Mouse (Mus musculus) neural tube, postnatal 0 days (tissue): ENCODE measurements around the gene Musk. TPM values are rescaled to one million over a fixed set of nuclear protein-coding genes. Genes with fewer than 3 reads are reported as not detected.

Experiments used
- polyA plus RNA-seq: library from polyadenylated mRNA; unstranded; fragments of >200 nt; fragmentation: Nextera tagmentation; extraction: Ambion mirVana; gene quantifications from 2 replicates; pipeline ENCODE4 v1.2.1, GENCODE M21; 2015

Musk gene
- 0.39 and 0.47 TPM in 2 replicates for polyA plus RNA-seq

DNA sequence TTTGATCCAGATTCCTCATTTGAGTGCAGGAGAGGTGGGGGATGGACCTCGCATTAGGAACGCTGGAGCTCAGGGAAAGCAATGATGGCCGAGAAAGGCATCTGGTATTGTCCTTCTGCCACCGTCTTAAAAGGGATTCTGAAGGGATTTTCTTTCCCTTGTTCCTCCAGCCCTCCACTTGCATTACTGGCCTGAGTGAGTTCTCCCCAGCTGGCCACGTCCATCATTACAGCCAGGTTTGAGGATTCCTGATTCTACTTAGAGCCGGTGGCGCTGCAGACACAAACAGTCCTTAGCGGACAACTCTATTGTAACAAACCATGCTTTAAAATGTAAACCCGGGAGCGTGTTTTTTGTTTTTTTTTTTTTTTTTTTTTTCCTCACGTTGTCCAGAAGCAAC lies at the start of gene Musk:
TSS of gene Musk (plus strand) at position 274 of the 400 bp plus-strand sequence.

Other genes starting within 250 kb of the Musk start
- 2.4 and 2.9 TPM in 2 replicates for gene Svep1, start 79.1 kb upstream of the Musk start, polyA plus RNA-seq